Mouse (Mus musculus) intestine, postnatal 0 days (tissue): ENCODE results near the gene Pigl. TPM values are rescaled to one million over a fixed set of nuclear protein-coding genes. Genes with fewer than 3 reads are reported as not detected.
A peak's percentile ranks its signal among the peaks of the same experiment; 100 is the strongest.

ENCODE experiments used
- ATAC-seq: fragments of 200-750 bp; cut with Nextera tagmentation; 2 replicates; pipeline ENCODE4 v1.8.0; 2017; ENCODE audit warnings: mild to moderate bottlenecking, moderate TSS enrichment, moderate library complexity
- H3K27ac ChIP-seq: fragments of 300-500 bp; sonication (generic); 2 replicates; pipeline ENCODE4 v1.5.1; 2014; ENCODE audit warnings: mild to moderate bottlenecking, low read depth, low read length, moderate library complexity
- H3K27me3 ChIP-seq: fragments of 300-500 bp; sonication (generic); replicated peaks from 2 replicates; pipeline ENCODE4 v1.6.1; 2014; ENCODE audit warnings: low read length, mixed read lengths; ENCODE audit not compliant: control insufficient read depth, insufficient read depth
- H3K36me3 ChIP-seq: fragments of 300-500 bp; sonication (generic); 2 replicates; pipeline ENCODE4 v1.6.1; 2014; ENCODE audit warnings: mild to moderate bottlenecking, moderate library complexity; ENCODE audit not compliant: control insufficient read depth, insufficient read depth
- H3K4me1 ChIP-seq: fragments of 300-500 bp; sonication (generic); replicated peaks from 2 replicates; pipeline ENCODE4 v1.6.1; 2014; ENCODE audit warnings: antibody characterized with exemption, low read length, mixed read lengths; ENCODE audit not compliant: control insufficient read depth, insufficient read depth
- H3K4me2 ChIP-seq: fragments of 300-500 bp; sonication (generic); replicated peaks from 2 replicates; pipeline ENCODE4 v1.6.1; 2014; ENCODE audit warnings: low read depth, mild to moderate bottlenecking, moderate library complexity
- H3K4me3 ChIP-seq: fragments of 300-500 bp; sonication (generic); 2 replicates; pipeline ENCODE4 v1.5.1; 2014; ENCODE audit warnings: low read depth, low read length
- H3K9ac ChIP-seq: fragments of 300-500 bp; sonication (generic); 2 replicates; pipeline ENCODE4 v1.6.1; 2014; ENCODE audit warnings: mild to moderate bottlenecking, low read depth, low read length
- H3K9me3 ChIP-seq: fragments of 300-500 bp; sonication (generic); 2 replicates; pipeline ENCODE4 v1.6.1; 2016; ENCODE audit warnings: mixed run types; ENCODE audit not compliant: control insufficient read depth
- CTCF ChIP-seq: sonication (generic); IDR thresholded peaks from 2 replicates; pipeline ENCODE4 v1.5.1; 2016; ENCODE audit warnings: low read depth, mild to moderate bottlenecking, control low read depth, antibody characterized with exemption, moderate library complexity
- WGBS: fragments of 180-500 bp; shearing (Covaris S2); extraction: QIAGEN DNeasy Blood & Tissue Kit; methylation state at CpG from one replicate; pipeline ENCODE4 v1.1.7; 2014; 5-methylcytosine and 5-hydroxymethylcytosine counted together
- polyA plus RNA-seq: library from polyadenylated mRNA; unstranded; fragments of >200 nt; fragmentation: Nextera tagmentation; extraction: Ambion mirVana; gene quantifications from 2 replicates; pipeline ENCODE4 v1.2.1, GENCODE M21; 2015

Gene Pigl
- polyA plus RNA-seq, 1 experiment from 2014 or later: 8.9 TPM

- H3K4me3 ChIP-seq: peak overlapping the region; percentile 88
- no peak for TF ChIP-seq CTCF
- no peaks in the 10 kb centered on the region for H3K27me3 ChIP-seq
- under 1% methylated on average over 58 of the region's 58 CpGs for WGBS
- peak overlapping the region; percentile 86 for H3K4me2 ChIP-seq
- no peaks in the 10 kb centered on the region for H3K9me3 ChIP-seq
- ATAC-seq: peak; percentile 83
- H3K36me3 ChIP-seq: peaks cover 10% of the 10 kb centered on the region; the same call in 1 of the 2 replicates
- H3K4me1 ChIP-seq: no peaks in the 10 kb centered on the region
- H3K27ac ChIP-seq: peak overlapping the region; percentile 82
- peak overlapping the region; percentile 83 for H3K9ac ChIP-seq
These were observed 93.2 kb downstream of the Pigl start for GRCm38 (mm10) chr11:62551226-62552119.

GRCm38 (mm10) chr11:62553186-62553585 is 94.9 kb downstream of the Pigl start:
- Histone ChIP-seq H3K27me3 (no peaks in the 10 kb centered on the region), H3K4me1 (no peaks in the 10 kb centered on the region), H3K9me3 (no peaks in the 10 kb centered on the region), H3K27ac (no peak overlapping the region), H3K36me3 (peaks cover 10% of the 10 kb centered on the region; the same call in 1 of the 2 replicates), H3K9ac (peak overlapping the region; percentile 13), H3K4me2 (peak overlapping the region; percentile 68), H3K4me3 (peak overlapping the region; percentile 41)
- 8% methylated on average over 1 of the region's 1 CpGs for WGBS
- ATAC-seq: no peak
- TF ChIP-seq CTCF: no peak

DNA sequence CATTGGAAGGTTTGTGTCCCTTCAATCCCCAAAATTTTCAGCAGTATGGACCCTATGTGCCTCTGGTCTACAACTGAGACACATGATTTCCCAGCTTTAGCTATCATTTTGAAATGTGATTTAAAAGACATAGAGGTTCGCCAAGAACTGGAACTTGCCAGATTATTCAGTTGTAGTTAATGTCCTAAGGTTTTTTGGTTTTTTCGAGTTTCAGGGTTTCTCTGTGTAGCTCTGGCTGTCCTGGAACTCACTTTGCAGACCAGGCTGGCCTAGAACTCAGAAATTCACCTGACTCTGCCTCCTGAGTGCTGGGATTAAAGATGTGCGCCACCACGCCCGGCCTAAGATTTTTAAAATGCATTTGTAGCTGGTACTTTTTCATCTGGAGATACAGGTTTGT is 95.4 kb downstream of the Pigl start:
- 70% methylated on average over 5 of the region's 5 CpGs for WGBS
- Histone ChIP-seq H3K9ac (peak overlapping the region; percentile 13; the same call in 1 of the 2 replicates), H3K4me2 (peak overlapping the region; percentile 68), H3K36me3 (peaks cover 10% of the 10 kb centered on the region; the same call in 1 of the 2 replicates), H3K27me3 (no peaks in the 10 kb centered on the region), H3K27ac (no peak overlapping the region), H3K4me1 (no peaks in the 10 kb centered on the region), H3K4me3 (peak overlapping the region; percentile 41), H3K9me3 (no peaks in the 10 kb centered on the region)
- TF ChIP-seq CTCF: no peak
- ATAC-seq: no peak

GRCm38 (mm10) chr11:62554163-62554855 is 96.0 kb downstream of the Pigl start:
- TF ChIP-seq CTCF: no peak
- Histone ChIP-seq H3K9me3 (no peaks in the 10 kb centered on the region), H3K36me3 (peaks cover 10% of the 10 kb centered on the region; the same call in 1 of the 2 replicates), H3K4me3 (peak overlapping the region; percentile 41), H3K4me1 (no peaks in the 10 kb centered on the region), H3K27me3 (no peaks in the 10 kb centered on the region), H3K9ac (0 out of 2 replicates have a peak overlapping the region, but pooled peaks have one; percentile 13), H3K4me2 (peak overlapping the region; percentile 68), H3K27ac (peak overlapping the region; percentile 5; the same call in 1 of the 2 replicates)
- no peak for ATAC-seq
- 59% methylated on average over 5 of the region's 5 CpGs for WGBS

DNA sequence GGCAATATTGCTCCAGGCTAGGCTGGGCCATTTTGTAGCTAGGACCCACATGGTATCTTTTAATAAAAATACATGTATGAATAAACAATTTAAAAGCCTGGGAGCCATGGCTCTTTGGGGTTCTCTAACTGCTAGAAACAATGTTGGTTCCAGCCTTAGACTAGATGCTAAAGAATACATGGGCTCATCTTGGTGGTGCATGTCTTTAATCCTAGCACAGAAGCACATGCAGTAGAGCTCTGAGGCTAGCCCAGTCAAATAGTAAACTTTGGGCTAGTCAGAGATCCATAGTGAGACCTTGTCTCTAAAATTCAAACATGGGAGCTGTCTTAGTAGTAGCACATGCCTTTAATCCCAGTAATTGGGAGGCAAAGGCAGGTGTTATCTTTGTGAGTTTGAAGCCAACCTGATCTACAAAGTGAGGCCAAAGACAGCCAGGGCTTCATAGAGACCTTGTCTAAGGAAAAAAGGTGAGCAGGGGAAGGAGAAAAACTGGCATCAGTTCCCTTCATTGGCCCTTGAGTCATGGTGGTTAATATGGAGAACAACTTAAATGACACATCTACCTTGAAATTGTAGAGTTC is 96.8 kb downstream of the Pigl start:
- H3K4me2 ChIP-seq: peak overlapping the region; percentile 68
- peak overlapping the region; percentile 35; the same call in 1 of the 2 replicates for H3K27ac ChIP-seq
- peaks cover 10% of the 10 kb centered on the region; the same call in 1 of the 2 replicates for H3K36me3 ChIP-seq
- ATAC-seq: no peak
- no peaks in the 10 kb centered on the region for H3K9me3 ChIP-seq
- H3K4me1 ChIP-seq: no peaks in the 10 kb centered on the region
- no peak overlapping the region; the same call in 1 of the 2 replicates for H3K4me3 ChIP-seq
- H3K9ac ChIP-seq: peak overlapping the region; percentile 7; the same call in 1 of the 2 replicates
- no peaks in the 10 kb centered on the region for H3K27me3 ChIP-seq
- TF ChIP-seq CTCF: no peak
